Mouse (Mus musculus): ENCODE data around the gene Cars2. TPM values are rescaled to one million over a fixed set of nuclear protein-coding genes. Genes with fewer than 3 reads are reported as not detected.
"Not testable (repeated sequence)": the region's sequence is repeated elsewhere in the genome, so short reads cannot be mapped to it uniquely, and the experiment has no call there.

Cars2 gene
- polyA plus RNA-seq, 1 experiment from 2014 or later, result 23.8 TPM

DNA sequence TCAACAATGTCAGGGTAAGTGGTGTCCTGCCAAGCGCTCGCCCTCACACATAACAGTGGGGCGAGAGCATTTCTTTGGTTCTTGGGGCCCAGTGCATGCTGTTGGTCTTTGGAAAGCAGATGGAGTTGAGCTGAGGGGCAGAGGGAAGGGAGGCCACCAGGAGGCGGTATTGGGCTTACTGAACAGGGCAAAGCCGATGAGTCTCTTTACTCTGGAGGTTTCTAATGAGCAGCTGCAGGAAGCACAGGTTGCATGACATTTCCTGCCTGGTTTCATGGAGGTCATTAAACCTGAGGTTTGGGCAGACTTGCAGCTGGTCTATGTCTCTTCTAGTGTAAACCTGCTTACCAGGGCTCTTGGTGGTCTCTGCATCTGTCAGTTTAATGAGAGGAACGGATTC is 43.8 kb downstream of the Cars2 start:
- H3K9ac ChIP-seq (ENCODE audit: low read depth, low read length), result no peak overlapping the region
- WGBS, result 74% methylated on average over 6 of the region's 6 CpGs
- H3K27me3 ChIP-seq (ENCODE audit: control insufficient read depth, insufficient read depth, low read length), result no peaks in the 10 kb centered on the region
- H3K4me1 ChIP-seq (ENCODE audit: control insufficient read depth, insufficient read depth, low read length), result no peaks in the 10 kb centered on the region
- H3K36me3 ChIP-seq (ENCODE audit: control insufficient read depth, insufficient read depth, low read length), result peaks cover 84% of the 10 kb centered on the region
- peak; percentile 44; the same call in 1 of the 2 replicates for ATAC-seq (ENCODE audit: low FRiP score, low TSS enrichment)
- H3K27ac ChIP-seq (ENCODE audit: low read depth, low read length), result no peak overlapping the region
- no peak overlapping the region for H3K4me3 ChIP-seq (ENCODE audit: low read length)
- no peaks in the 10 kb centered on the region for H3K9me3 ChIP-seq (ENCODE audit: control insufficient read depth, low read length)
- no peak overlapping the region for H3K4me2 ChIP-seq (replicated peaks; ENCODE audit: low read depth, low read length)

DNA sequence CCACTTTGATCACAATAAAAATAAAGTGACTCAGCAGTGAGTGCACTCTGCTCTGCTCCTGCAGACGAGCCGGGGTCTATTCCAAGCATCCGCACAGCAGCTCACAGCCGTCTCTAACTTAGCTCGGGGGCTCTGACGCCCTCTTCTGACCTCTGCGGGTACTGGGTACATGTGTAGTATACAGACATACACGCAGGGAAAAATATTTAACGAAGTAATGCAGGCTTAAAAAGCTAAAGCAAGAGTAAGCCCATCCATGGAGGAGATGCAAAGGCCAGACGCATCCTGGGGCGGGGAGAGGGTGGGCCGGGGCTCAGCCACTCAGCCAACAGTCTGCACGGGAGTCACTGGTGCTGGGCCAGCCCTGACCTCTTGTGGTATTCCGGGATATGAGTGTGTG is 44.5 kb downstream of the Cars2 start:
- 86% methylated on average over 14 of the region's 14 CpGs for WGBS
- Histone ChIP-seq H3K9ac (ENCODE audit: low read depth, low read length) (no peak overlapping the region), H3K4me2 (replicated peaks; ENCODE audit: low read depth, low read length) (no peak overlapping the region), H3K4me3 (ENCODE audit: low read length) (no peak overlapping the region), H3K27ac (ENCODE audit: low read depth, low read length) (no peak overlapping the region), H3K27me3 (ENCODE audit: control insufficient read depth, insufficient read depth, low read length) (no peaks in the 10 kb centered on the region), H3K9me3 (ENCODE audit: control insufficient read depth, low read length) (no peaks in the 10 kb centered on the region), H3K36me3 (ENCODE audit: control insufficient read depth, insufficient read depth, low read length) (peaks cover 77% of the 10 kb centered on the region), H3K4me1 (ENCODE audit: control insufficient read depth, insufficient read depth, low read length) (no peaks in the 10 kb centered on the region)
- ATAC-seq (ENCODE audit: low FRiP score, low TSS enrichment), result no peak

DNA sequence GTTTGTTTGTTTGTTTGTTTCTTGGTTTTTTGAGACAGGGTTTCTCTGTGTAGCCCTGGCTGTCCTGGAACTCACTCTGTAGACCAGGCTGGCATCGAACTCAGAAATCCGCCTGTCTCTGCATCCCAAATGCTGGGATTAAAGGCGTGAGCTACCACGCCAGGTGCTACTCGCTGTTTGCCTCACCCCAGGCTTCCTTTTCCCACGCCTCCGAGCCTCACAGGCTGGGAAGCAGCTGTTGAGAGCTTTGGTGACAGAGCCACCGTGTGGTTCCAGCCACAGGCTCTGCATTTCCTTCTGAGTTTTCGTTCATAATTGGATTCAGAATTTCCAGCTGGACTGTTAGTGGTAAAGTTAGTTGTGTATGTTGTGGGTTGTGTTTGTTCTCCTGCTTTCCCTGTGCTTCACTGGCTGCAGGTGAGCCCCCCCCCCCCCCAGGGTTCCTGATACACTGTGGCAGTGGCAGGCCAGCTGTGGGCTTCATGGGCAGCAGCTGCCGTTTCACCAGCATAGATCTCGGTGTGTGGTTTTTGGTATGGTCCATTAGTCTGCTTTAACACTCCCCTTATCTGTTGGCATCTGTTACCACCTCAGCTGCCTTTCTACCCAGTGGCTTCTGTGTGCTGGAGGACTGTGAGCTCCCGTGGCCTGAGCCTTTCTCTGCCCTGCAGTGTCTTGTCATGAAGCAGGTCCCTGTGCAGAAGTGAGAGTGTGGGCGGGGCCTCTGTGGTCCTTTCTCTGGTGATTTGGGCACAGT is 46.9 kb downstream of the Cars2 start:
- H3K4me1 ChIP-seq (ENCODE audit: control insufficient read depth, insufficient read depth, low read length), result peaks cover under 1% of the 10 kb centered on the region; the same call in 1 of the 2 replicates
- no peak overlapping the region for H3K9ac ChIP-seq (ENCODE audit: low read depth, low read length)
- H3K27ac ChIP-seq (ENCODE audit: low read depth, low read length), result no peak overlapping the region
- H3K27me3 ChIP-seq (ENCODE audit: control insufficient read depth, insufficient read depth, low read length), result no peaks in the 10 kb centered on the region
- peaks cover 53% of the 10 kb centered on the region for H3K36me3 ChIP-seq (ENCODE audit: control insufficient read depth, insufficient read depth, low read length)
- no peak for ATAC-seq (ENCODE audit: low FRiP score, low TSS enrichment)
- H3K9me3 ChIP-seq (ENCODE audit: control insufficient read depth, low read length), result no peaks in the 10 kb centered on the region
- no peak overlapping the region for H3K4me3 ChIP-seq (ENCODE audit: low read length)
- no peak overlapping the region for H3K4me2 ChIP-seq (replicated peaks; ENCODE audit: low read depth, low read length)
- 87% methylated on average over 13 of the region's 13 CpGs for WGBS

GRCm38 (mm10) chr8:11498786-11499485 is 51.6 kb downstream of the Cars2 start:
- WGBS, result 90% methylated on average over 4 of the region's 4 CpGs
- H3K36me3 ChIP-seq (ENCODE audit: control insufficient read depth, insufficient read depth, low read length), result peaks cover 11% of the 10 kb centered on the region
- no peak overlapping the region for H3K9ac ChIP-seq (ENCODE audit: low read depth, low read length)
- peaks cover 6% of the 10 kb centered on the region for H3K4me1 ChIP-seq (ENCODE audit: control insufficient read depth, insufficient read depth, low read length)
- H3K4me3 ChIP-seq (ENCODE audit: low read length), result peak overlapping the region; percentile 77; the same call in 1 of the 2 replicates
- no peaks in the 10 kb centered on the region for H3K27me3 ChIP-seq (ENCODE audit: control insufficient read depth, insufficient read depth, low read length)
- H3K27ac ChIP-seq (ENCODE audit: low read depth, low read length), result no peak overlapping the region
- no peak overlapping the region for H3K4me2 ChIP-seq (replicated peaks; ENCODE audit: low read depth, low read length)
- H3K9me3 ChIP-seq (ENCODE audit: control insufficient read depth, low read length), result no peaks in the 10 kb centered on the region
- no peak for ATAC-seq (ENCODE audit: low FRiP score, low TSS enrichment)

DNA sequence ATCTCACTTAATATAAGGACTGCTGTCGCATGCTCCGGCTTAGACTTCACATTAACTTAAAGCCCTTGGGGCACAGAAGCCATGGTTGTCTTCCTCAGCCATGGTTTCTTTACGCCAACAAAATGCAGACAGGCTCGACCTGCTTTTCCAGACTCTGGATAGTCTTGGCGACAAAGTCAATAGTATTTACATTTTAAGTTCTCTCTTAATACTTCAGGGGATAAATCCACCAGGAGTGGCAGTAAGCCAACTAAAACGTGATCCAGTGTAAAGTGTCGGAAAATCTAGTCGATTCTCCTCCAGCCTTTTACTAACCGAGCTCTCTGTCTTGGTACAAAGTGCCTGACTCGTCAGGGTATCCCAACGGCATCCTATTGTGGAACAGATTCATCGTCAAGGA is 52.3 kb downstream of the Cars2 start:
- ATAC-seq (ENCODE audit: low FRiP score, low TSS enrichment), result no peak
- peaks cover 5% of the 10 kb centered on the region for H3K36me3 ChIP-seq (ENCODE audit: control insufficient read depth, insufficient read depth, low read length)
- H3K4me1 ChIP-seq (ENCODE audit: control insufficient read depth, insufficient read depth, low read length), result peaks cover 6% of the 10 kb centered on the region
- H3K9me3 ChIP-seq (ENCODE audit: control insufficient read depth, low read length), result no peaks in the 10 kb centered on the region
- 79% methylated on average over 12 of the region's 12 CpGs for WGBS
- no peak overlapping the region; the same call in 1 of the 2 replicates for H3K9ac ChIP-seq (ENCODE audit: low read depth, low read length)
- peak overlapping the region; percentile 77 for H3K4me3 ChIP-seq (ENCODE audit: low read length)
- no peaks in the 10 kb centered on the region for H3K27me3 ChIP-seq (ENCODE audit: control insufficient read depth, insufficient read depth, low read length)
- H3K27ac ChIP-seq (ENCODE audit: low read depth, low read length), result no peak overlapping the region
- H3K4me2 ChIP-seq (replicated peaks; ENCODE audit: low read depth, low read length), result peak overlapping the region; percentile 54

DNA sequence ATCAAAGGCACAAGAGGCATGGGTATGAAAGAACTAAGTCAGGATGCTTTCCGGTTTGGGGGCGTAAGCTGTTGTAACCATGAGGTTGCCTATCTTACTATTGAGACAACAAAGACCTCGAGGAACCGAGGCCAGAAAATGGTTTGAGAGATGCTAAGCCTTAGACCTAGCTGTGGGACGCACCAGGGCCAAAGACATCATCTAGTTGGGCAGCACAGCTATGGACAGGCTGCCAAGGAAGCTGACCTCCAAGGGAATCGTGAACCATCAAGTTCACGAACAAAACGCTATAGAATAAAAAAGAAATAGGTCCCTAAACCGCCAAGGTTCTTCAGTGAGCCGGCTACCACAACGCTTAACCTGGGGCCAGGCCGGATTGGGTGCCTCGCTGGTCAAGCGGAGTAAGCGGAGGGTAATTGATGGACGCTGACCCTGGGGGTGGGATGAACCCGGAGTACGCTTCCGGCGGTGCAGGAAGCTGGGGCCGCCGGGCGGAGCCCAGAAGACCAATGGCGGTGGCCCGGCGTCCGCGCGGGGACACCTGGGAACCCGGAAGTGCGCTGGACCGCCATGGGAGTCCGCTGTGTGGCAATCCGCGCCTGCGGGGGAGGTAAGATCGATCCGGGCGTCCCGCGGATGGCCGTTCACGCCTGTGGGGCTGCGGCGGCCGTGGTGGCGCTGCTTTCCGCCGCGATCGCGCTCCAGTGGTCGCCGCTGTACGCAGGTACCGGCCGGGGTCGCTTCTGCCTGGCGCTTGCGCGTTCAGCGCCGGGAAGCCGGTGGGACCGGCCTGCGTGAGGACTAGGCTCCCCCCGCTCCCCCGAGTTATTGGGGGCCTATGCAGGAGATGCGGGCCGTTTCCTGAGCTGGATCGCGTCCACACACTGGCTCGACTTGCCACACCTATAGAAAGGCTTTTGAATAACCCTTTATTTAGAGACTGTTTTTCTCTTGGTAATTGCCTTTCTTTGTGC is 53.3 kb downstream of the Cars2 start, which contains the start of gene Naxd:
TSS of gene Naxd (plus strand) at position 490 of the 974 bp plus-strand sequence.
- 4% methylated on average over 64 of the region's 73 CpGs for WGBS
- peak within 1 kb of the TSS; percentile 20; the same call in 1 of the 2 replicates for H3K27ac ChIP-seq (ENCODE audit: low read depth, low read length)
- no peaks in the 10 kb centered on the region for H3K9me3 ChIP-seq (ENCODE audit: control insufficient read depth, low read length)
- ATAC-seq (ENCODE audit: low FRiP score, low TSS enrichment), result peak; percentile 98
- peaks cover 6% of the 10 kb centered on the region for H3K4me1 ChIP-seq (ENCODE audit: control insufficient read depth, insufficient read depth, low read length)
- H3K9ac ChIP-seq (ENCODE audit: low read depth, low read length), result peak within 1 kb of the TSS; percentile 77
- no peaks in the 10 kb centered on the region for H3K27me3 ChIP-seq (ENCODE audit: control insufficient read depth, insufficient read depth, low read length)
- H3K36me3 ChIP-seq (ENCODE audit: control insufficient read depth, insufficient read depth, low read length), result no peaks in the 10 kb centered on the region; the same call in 1 of the 2 replicates
- peak within 1 kb of the TSS; percentile 77 for H3K4me3 ChIP-seq (ENCODE audit: low read length)
- peak within 1 kb of the TSS; percentile 54 for H3K4me2 ChIP-seq (replicated peaks; ENCODE audit: low read depth, low read length)

DNA sequence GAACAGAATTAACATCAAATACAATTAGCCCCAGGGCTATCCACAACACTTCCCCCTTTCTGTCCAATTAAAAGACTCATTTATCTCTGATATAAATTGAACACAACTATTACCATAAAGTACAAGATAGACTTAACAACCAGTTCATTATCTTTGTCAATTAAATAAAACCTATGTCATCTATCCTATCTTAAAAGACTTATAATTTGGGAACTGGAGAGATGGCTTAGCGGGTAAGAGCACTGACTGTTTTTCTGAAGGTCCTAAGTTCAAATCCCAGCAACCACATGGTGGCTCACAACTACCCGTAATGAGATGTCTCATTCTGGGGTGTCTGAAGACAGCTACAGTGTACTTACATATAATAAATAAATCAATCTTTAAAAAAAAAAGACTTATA is 58.2 kb downstream of the Cars2 start:
- not testable (repeated sequence) for ATAC-seq (ENCODE audit: low FRiP score, low TSS enrichment); H3K27me3 ChIP-seq (ENCODE audit: control insufficient read depth, insufficient read depth, low read length); H3K4me2 ChIP-seq (replicated peaks; ENCODE audit: low read depth, low read length); H3K4me1 ChIP-seq (ENCODE audit: control insufficient read depth, insufficient read depth, low read length); H3K9me3 ChIP-seq (ENCODE audit: control insufficient read depth, low read length); H3K4me3 ChIP-seq (ENCODE audit: low read length); H3K36me3 ChIP-seq (ENCODE audit: control insufficient read depth, insufficient read depth, low read length); H3K9ac ChIP-seq (ENCODE audit: low read depth, low read length); H3K27ac ChIP-seq (ENCODE audit: low read depth, low read length)
- WGBS, result 88% methylated on average over 2 of the region's 2 CpGs

- Histone ChIP-seq H3K4me3 (ENCODE audit: low read length) (no peak overlapping the region), H3K4me1 (ENCODE audit: control insufficient read depth, insufficient read depth, low read length) (no peaks in the 10 kb centered on the region), H3K27ac (ENCODE audit: low read depth, low read length) (no peak overlapping the region), H3K27me3 (ENCODE audit: control insufficient read depth, insufficient read depth, low read length) (no peaks in the 10 kb centered on the region), H3K4me2 (replicated peaks; ENCODE audit: low read depth, low read length) (no peak overlapping the region), H3K9me3 (ENCODE audit: control insufficient read depth, low read length) (no peaks in the 10 kb centered on the region), H3K36me3 (ENCODE audit: control insufficient read depth, insufficient read depth, low read length) (no peaks in the 10 kb centered on the region), H3K9ac (ENCODE audit: low read depth, low read length) (no peak overlapping the region)
- WGBS, result 78% methylated on average over 4 of the region's 4 CpGs
- ATAC-seq (ENCODE audit: low FRiP score, low TSS enrichment), result no peak
Observed at GRCm38 (mm10) chr8:11487229-11487628, 63.4 kb downstream of the Cars2 start.

Measured in kidney, embryonic 14.5 days (tissue).